Mouse (Mus musculus): ENCODE results near the gene Tmtc2.

DNA sequence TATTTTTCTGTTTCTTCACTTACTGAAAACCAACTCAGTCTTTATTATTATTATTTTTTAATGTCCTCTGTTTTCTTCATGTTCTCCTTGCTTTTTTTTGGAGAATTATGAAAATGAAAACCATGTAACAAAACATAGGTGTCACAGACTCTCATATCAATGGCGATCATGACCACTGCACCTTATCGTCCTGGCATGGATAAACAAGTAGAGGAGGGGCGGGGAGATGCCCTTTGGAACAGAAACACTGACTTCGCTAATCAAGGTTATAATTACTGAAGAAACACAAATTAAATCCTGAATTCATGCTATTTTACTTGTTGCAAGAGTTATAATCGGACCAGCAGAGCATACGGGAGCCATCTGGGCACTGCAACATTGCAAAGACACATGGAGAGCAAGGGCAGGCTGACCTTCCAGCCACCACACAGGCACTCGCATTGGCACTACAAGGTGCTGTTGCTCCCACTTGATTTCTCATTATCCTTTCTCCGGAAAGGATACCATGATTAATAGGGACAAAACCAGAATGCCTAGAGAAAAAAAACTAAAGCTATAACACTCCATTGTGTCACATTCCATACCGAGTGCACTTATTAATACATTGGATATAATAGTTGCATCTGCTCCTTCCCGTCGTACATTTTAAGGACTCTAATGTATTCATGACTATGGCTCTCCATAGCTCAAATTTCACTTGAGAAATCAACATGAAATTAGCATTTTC is 172.3 kb downstream of the Tmtc2 start:
- TF ChIP-seq EP300 (optimal IDR thresholded peaks at IDR 0.05) (no peak), CTCF (IDR thresholded peaks at IDR 0.05; ENCODE audit: low read depth) (no peak)

Measured in stomach, postnatal 0 days (tissue).